Mouse (Mus musculus) thymus, adult 2 months (tissue): ENCODE measurements around the gene Arnt. TPM values are rescaled to one million over a fixed set of nuclear protein-coding genes. Genes with fewer than 3 reads are reported as not detected.

ENCODE experiments used
- DNase-seq: peaks from one replicate; pipeline ENCODE4 v3.0.0; 2021
- H3K27ac ChIP-seq: fragments of 200-500 bp; 2 replicates; pipeline ENCODE4 v1.5.1; 2012; ENCODE audit warnings: low read length, control low read depth; ENCODE audit not compliant: control insufficient read depth, insufficient read depth
- H3K27me3 ChIP-seq: fragments of 200-500 bp; 2 replicates; pipeline ENCODE4 v1.6.1; 2012; ENCODE audit warnings: mild to moderate bottlenecking, low read length, moderate library complexity, mixed read lengths; ENCODE audit not compliant: control insufficient read depth, insufficient read depth
- H3K36me3 ChIP-seq: fragments of 200-500 bp; 2 replicates; pipeline ENCODE4 v1.6.1; 2012; ENCODE audit warnings: mild to moderate bottlenecking, low read length, moderate library complexity; ENCODE audit not compliant: control insufficient read depth, insufficient read depth
- H3K4me1 ChIP-seq: fragments of 200-500 bp; replicated peaks from 2 replicates; pipeline ENCODE4 v1.6.1; 2012; ENCODE audit warnings: low read length; ENCODE audit not compliant: control insufficient read depth, insufficient read depth
- H3K4me3 ChIP-seq: fragments of 200-500 bp; 2 replicates; pipeline ENCODE4 v1.5.1; 2012; ENCODE audit warnings: mild to moderate bottlenecking, low read length, control low read depth, moderate library complexity; ENCODE audit not compliant: control insufficient read depth, insufficient read depth
- CTCF ChIP-seq: fragments of 200-500 bp; IDR thresholded peaks from 2 replicates; pipeline ENCODE4 v1.5.1; 2012; ENCODE audit warnings: mild to moderate bottlenecking, control low read depth, low read length, moderate library complexity, borderline replicate concordance; ENCODE audit not compliant: control insufficient read depth, poor library complexity, insufficient read depth; ENCODE audit errors: extremely low read depth
- POLR2A ChIP-seq: fragments of 200-500 bp; IDR thresholded peaks from 2 replicates; pipeline ENCODE4 v1.6.1; 2012; ENCODE audit warnings: mild to moderate bottlenecking, low read length, control low read depth, moderate library complexity; ENCODE audit not compliant: control insufficient read depth, poor library complexity, insufficient read depth; ENCODE audit errors: extremely low read depth
- WGBS: fragments of 180-500 bp; shearing (Covaris S2); methylation state at CpG from one replicate; pipeline ENCODE4 v1.1.7; 2018; 5-methylcytosine and 5-hydroxymethylcytosine counted together
- polyA plus RNA-seq: library from polyadenylated mRNA; depleted of rRNA; stranded (reverse); fragments of >200 nt; gene quantifications from 2 replicates; pipeline ENCODE4 v1.2.3, GENCODE M21; 2012

The Arnt gene
- polyA plus RNA-seq, 1 experiment = 40.5 TPM

- 3% methylated on average over 3 of the region's 3 CpGs for WGBS
These were observed 89.5 kb downstream of the Arnt start for GRCm38 (mm10) chr3:95523662-95524061.

GRCm38 (mm10) chr3:95524673-95525072, 90.5 kb downstream of the Arnt start:
- no peak for DNase-seq

More at GRCm38 (mm10) chr3:95523662-95524061, 89.5 kb downstream of the Arnt start:
- Histone ChIP-seq H3K27ac (no peak overlapping the region), H3K4me3 (no peak overlapping the region), H3K4me1 (peaks cover 24% of the 10 kb centered on the region), H3K36me3 (no peaks in the 10 kb centered on the region), H3K27me3 (no peaks in the 10 kb centered on the region)
- TF ChIP-seq CTCF (no peak), POLR2A (no peak)
- peak; percentile 31 for DNase-seq

GRCm38 (mm10) chr3:95526111-95526510, 91.9 kb downstream of the Arnt start:
- Histone ChIP-seq H3K36me3 (no peaks in the 10 kb centered on the region), H3K4me1 (peaks cover 19% of the 10 kb centered on the region), H3K27ac (no peak overlapping the region), H3K27me3 (no peaks in the 10 kb centered on the region), H3K4me3 (no peak overlapping the region)
- TF ChIP-seq POLR2A = no peak
- no peak for TF ChIP-seq CTCF
- no peak for DNase-seq

More at GRCm38 (mm10) chr3:95524673-95525072, 90.5 kb downstream of the Arnt start:
- Histone ChIP-seq H3K27ac (no peak overlapping the region), H3K27me3 (no peaks in the 10 kb centered on the region), H3K36me3 (no peaks in the 10 kb centered on the region), H3K4me3 (no peak overlapping the region), H3K4me1 (peaks cover 24% of the 10 kb centered on the region)
- TF ChIP-seq POLR2A = no peak
- no peak for TF ChIP-seq CTCF
- WGBS = 82% methylated on average over 2 of the region's 2 CpGs

- Histone ChIP-seq H3K27me3 (no peaks in the 10 kb centered on the region), H3K36me3 (no peaks in the 10 kb centered on the region), H3K4me3 (peak within 1 kb of the TSS; percentile 29; the same call in 1 of the 2 replicates), H3K27ac (no peak within 1 kb of the TSS), H3K4me1 (peaks cover 13% of the 10 kb centered on the region)
- TF ChIP-seq POLR2A (no peak), CTCF (no peak)
- WGBS = 21% methylated on average over 8 of the region's 8 CpGs
- no peak for DNase-seq
These were observed 92.5 kb downstream of the Arnt start, which contains the start of gene Ctss for GRCm38 (mm10) chr3:95526622-95527211. Gene Ctss, plus strand, starts transcription at chr3:95526786.

- no peak for TF ChIP-seq POLR2A
- no peak for TF ChIP-seq CTCF
- no peaks in the 10 kb centered on the region for H3K36me3 ChIP-seq
- no peak overlapping the region for H3K4me3 ChIP-seq
- no peaks in the 10 kb centered on the region for H3K27me3 ChIP-seq
- no peak overlapping the region for H3K27ac ChIP-seq
- no peak for DNase-seq
- WGBS = 87% methylated on average over 6 of the region's 6 CpGs
- H3K4me1 ChIP-seq = 0 out of 2 replicates have a peak, but pooled peaks cover 4% of the 10 kb centered on the region
These were observed 95.6 kb downstream of the Arnt start for GRCm38 (mm10) chr3:95529814-95530213.

- 100% methylated on average over 1 of the region's 1 CpGs for WGBS
- no peak overlapping the region for H3K4me3 ChIP-seq
- no peak for TF ChIP-seq CTCF
- no peak for TF ChIP-seq POLR2A
- H3K27me3 ChIP-seq = no peaks in the 10 kb centered on the region
- no peak for DNase-seq
- H3K4me1 ChIP-seq = 0 out of 2 replicates have a peak, but pooled peaks cover 4% of the 10 kb centered on the region
- no peaks in the 10 kb centered on the region for H3K36me3 ChIP-seq
- no peak overlapping the region for H3K27ac ChIP-seq
These were observed 96.8 kb downstream of the Arnt start for GRCm38 (mm10) chr3:95531025-95531424.

- Histone ChIP-seq H3K4me1 (no peaks in the 10 kb centered on the region), H3K4me3 (no peak overlapping the region), H3K36me3 (no peaks in the 10 kb centered on the region), H3K27me3 (no peaks in the 10 kb centered on the region), H3K27ac (no peak overlapping the region)
- no peak for TF ChIP-seq CTCF
- TF ChIP-seq POLR2A = no peak
- 94% methylated on average over 5 of the region's 5 CpGs for WGBS
- DNase-seq = no peak
These were observed 99.2 kb downstream of the Arnt start for GRCm38 (mm10) chr3:95533364-95533763.
